Mouse (Mus musculus) ovary, adult 18-20 months (tissue): ENCODE measurements around the gene Fam169a.

ENCODE experiments used
- DNase-seq: peaks from one replicate; pipeline ENCODE4 v3.0.0; 2022; ENCODE audit warnings: low spot score, mixed read lengths

Gene Fam169a

DNA sequence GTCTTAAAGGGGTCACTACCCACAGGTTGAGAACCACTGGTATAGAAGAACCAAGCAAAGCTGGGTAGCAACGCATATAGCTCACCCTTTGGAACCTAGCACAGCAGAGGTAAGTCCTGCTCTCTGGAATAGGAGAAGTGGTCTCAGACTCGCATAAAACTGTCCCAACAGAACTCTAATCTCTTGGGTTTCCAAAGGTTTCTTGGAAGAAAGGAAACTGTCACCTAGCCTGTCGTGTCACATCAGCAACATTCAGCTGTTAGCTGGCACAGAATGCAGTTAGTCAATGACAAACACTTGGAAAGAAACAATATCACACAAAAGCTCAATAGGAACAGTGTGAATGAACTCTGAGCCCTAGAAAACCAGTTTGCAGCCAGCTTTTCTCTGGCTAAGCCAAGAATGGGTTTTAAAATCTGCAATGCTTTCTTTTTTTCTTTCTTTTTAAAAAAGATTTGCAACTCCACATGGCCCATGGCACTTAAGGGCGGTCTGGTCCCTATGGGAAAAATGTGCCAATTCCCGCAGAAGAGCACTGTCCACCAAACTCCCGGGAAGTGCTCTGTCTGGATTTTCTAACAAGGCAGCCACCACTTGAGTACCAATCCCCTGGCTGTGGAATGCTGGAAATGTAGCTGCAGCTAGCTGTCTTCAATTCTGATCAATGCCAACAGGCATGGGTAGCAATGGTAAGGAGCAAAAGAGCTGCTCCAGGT, 113.2 kb downstream of the Fam169a start:
- no peak for DNase-seq
